Mouse (Mus musculus): Measurements from ENCODE around the gene Wdr83os. TPM values are rescaled to one million over a fixed set of nuclear protein-coding genes. Genes with fewer than 3 reads are reported as not detected.
A peak's percentile ranks its signal among the peaks of the same experiment; 100 is the strongest.

The Wdr83os gene
- polyA plus RNA-seq, 1 experiment: 166 TPM

DNA sequence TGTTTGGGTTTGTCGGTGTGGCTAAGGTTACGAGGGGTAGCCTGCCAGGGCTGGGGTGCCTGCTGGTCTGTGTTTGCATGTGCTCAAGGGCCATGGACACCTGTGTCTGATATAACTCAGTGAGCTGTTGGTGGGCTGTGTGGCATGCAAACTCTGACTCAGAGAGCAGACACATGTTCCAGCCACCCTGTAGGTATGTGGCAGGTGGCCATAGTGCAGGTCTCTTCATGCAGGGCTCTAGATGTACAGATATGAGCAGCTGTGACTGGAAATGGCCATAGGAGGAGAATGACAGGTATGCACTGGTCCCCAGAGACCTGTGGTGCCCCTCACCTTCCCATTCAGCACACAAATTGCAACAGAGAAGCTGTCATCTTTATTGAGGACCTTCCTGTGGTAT is 13.4 kb upstream of the Wdr83os start:
- Histone ChIP-seq H3ac (ENCODE audit: control insufficient read depth, insufficient read length) (no peak overlapping the region), H3K27me3 (ENCODE audit: control insufficient read depth, insufficient read depth, insufficient read length) (no peaks in the 10 kb centered on the region), H3K4me2 (ENCODE audit: low read depth) (no peak overlapping the region), H3K4me3 (no peak overlapping the region), H3K79me2 (ENCODE audit: control insufficient read depth, insufficient read depth) (no peaks in the 10 kb centered on the region), H3K36me3 (ENCODE audit: control insufficient read depth, insufficient read depth) (no peaks in the 10 kb centered on the region)
- TF ChIP-seq POLR2AphosphoS2 (IDR thresholded peaks at IDR 0.05; ENCODE audit: insufficient read length, low read depth) (peak; percentile 26), POLR2A (IDR thresholded peaks at IDR 0.05; ENCODE audit: insufficient read length, low read depth) (no peak)

DNA sequence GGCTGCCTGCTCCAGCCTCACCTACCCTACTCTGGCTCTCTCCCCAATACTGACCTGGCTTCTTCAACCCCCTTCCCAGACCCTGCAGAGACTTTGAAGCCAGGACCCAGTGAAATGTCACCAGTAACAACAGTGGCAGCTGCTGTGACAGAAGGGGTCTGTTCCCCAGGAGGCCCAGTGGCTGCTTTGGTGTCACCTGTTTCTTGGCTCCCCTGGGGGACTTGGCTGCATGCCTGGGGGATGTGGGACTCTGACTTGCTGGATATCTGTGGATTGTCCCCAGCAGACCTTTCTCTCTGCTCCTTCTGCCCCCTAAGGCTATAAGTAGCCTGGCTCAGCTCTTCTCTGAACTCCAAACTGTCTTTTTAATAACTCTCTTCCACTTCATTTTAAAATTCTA is 12.6 kb upstream of the Wdr83os start, which contains the start of gene Gm5741:
Gene Gm5741 (minus strand): TSS at position 1 of the 400 bp plus-strand sequence.
- no peaks in the 10 kb centered on the region for H3K36me3 ChIP-seq (ENCODE audit: control insufficient read depth, insufficient read depth)

DNA sequence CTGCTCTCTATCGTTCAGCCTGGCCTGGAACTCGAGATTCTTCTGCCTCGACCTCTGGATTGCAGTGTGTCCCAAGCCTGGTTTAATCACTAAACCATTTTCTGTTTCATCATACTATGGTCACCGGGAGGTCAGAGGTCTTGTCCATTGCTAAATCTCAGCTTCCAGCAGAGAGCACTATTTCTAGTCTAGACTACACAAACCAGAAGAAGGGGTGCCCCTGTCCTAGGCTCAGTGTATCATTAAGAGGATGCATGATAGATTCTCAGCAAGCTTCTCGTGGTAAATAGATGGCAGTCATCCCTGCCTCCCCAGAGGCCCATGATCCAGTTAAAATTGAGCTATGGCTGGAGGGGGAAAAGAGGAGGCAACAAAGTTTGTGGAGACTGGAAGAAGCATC is 9.5 kb upstream of the Wdr83os start:
- no peak for TF ChIP-seq E2F4 (IDR thresholded peaks at IDR 0.05; ENCODE audit: insufficient read depth)
- TF ChIP-seq REST (IDR thresholded peaks at IDR 0.05; ENCODE audit: insufficient read depth, insufficient read length): no peak
- TF ChIP-seq POLR2AphosphoS2 (IDR thresholded peaks at IDR 0.05; ENCODE audit: insufficient read length, low read depth): no peak
- TF ChIP-seq POLR2A (IDR thresholded peaks at IDR 0.05; ENCODE audit: insufficient read length, low read depth): no peak
- no peak for TF ChIP-seq TCF3 (IDR thresholded peaks at IDR 0.05; ENCODE audit: insufficient read length, low read depth)
- TF ChIP-seq MYOG (IDR thresholded peaks at IDR 0.05; ENCODE audit: control insufficient read depth in 1 of 3, insufficient read depth in 1 of 3, insufficient read length in 2 of 3, low read depth in 2 of 3): no peak
- no peak for TF ChIP-seq MYOD1 (IDR thresholded peaks at IDR 0.05; ENCODE audit: control insufficient read depth in 1 of 3, insufficient read length in 2 of 3, low read depth in 2 of 3)
- no peak for TF ChIP-seq CEBPB (IDR thresholded peaks at IDR 0.05; ENCODE audit: insufficient read depth, poor library complexity, severe bottlenecking)
- TF ChIP-seq SRF (IDR thresholded peaks at IDR 0.05; ENCODE audit: control insufficient read depth, insufficient read length, low read depth): no peak
- no peak for TF ChIP-seq MAX (IDR thresholded peaks at IDR 0.05; ENCODE audit: low read depth)
- no peak for TF ChIP-seq TCF12 (IDR thresholded peaks at IDR 0.05; ENCODE audit: insufficient read depth, poor library complexity, severe bottlenecking)
- no peak for TF ChIP-seq USF1 (IDR thresholded peaks at IDR 0.05; ENCODE audit: low read depth)
- Histone ChIP-seq H3ac (ENCODE audit: control insufficient read depth, insufficient read length) (peak overlapping the region; percentile 78), H3K36me3 (ENCODE audit: control insufficient read depth, insufficient read depth) (peaks cover 12% of the 10 kb centered on the region), H3K4me2 (ENCODE audit: low read depth) (peak overlapping the region; percentile 82), H3K79me2 (ENCODE audit: control insufficient read depth, insufficient read depth) (no peaks in the 10 kb centered on the region), H3K27me3 (ENCODE audit: control insufficient read depth, insufficient read depth, insufficient read length) (no peaks in the 10 kb centered on the region), H3K4me3 (peak overlapping the region; percentile 82)

More for the DNA sequence above, 12.6 kb upstream of the Wdr83os start, which contains the start of gene Gm5741:
- H3ac ChIP-seq (ENCODE audit: control insufficient read depth, insufficient read length): no peak within 1 kb of the TSS
- H3K27me3 ChIP-seq (ENCODE audit: control insufficient read depth, insufficient read depth, insufficient read length): no peaks in the 10 kb centered on the region
- no peaks in the 10 kb centered on the region for H3K79me2 ChIP-seq (ENCODE audit: control insufficient read depth, insufficient read depth)
- no peak within 1 kb of the TSS for H3K4me3 ChIP-seq
- no peak within 1 kb of the TSS for H3K4me2 ChIP-seq (ENCODE audit: low read depth)
- TF ChIP-seq POLR2AphosphoS2 (IDR thresholded peaks at IDR 0.05; ENCODE audit: insufficient read length, low read depth) (no peak), SRF (IDR thresholded peaks at IDR 0.05; ENCODE audit: control insufficient read depth, insufficient read length, low read depth) (no peak), POLR2A (IDR thresholded peaks at IDR 0.05; ENCODE audit: insufficient read length, low read depth) (no peak), TCF3 (IDR thresholded peaks at IDR 0.05; ENCODE audit: insufficient read length, low read depth) (no peak), TCF12 (IDR thresholded peaks at IDR 0.05; ENCODE audit: insufficient read depth, poor library complexity, severe bottlenecking) (no peak), MYOD1 (IDR thresholded peaks at IDR 0.05; ENCODE audit: control insufficient read depth in 1 of 3, insufficient read length in 2 of 3, low read depth in 2 of 3) (no peak), E2F4 (IDR thresholded peaks at IDR 0.05; ENCODE audit: insufficient read depth) (no peak), MYOG (IDR thresholded peaks at IDR 0.05; ENCODE audit: control insufficient read depth in 1 of 3, insufficient read depth in 1 of 3, insufficient read length in 2 of 3, low read depth in 2 of 3) (no peak), USF1 (IDR thresholded peaks at IDR 0.05; ENCODE audit: low read depth) (no peak), CEBPB (IDR thresholded peaks at IDR 0.05; ENCODE audit: insufficient read depth, poor library complexity, severe bottlenecking) (no peak), MAX (IDR thresholded peaks at IDR 0.05; ENCODE audit: low read depth) (no peak), REST (IDR thresholded peaks at IDR 0.05; ENCODE audit: insufficient read depth, insufficient read length) (no peak)

DNA sequence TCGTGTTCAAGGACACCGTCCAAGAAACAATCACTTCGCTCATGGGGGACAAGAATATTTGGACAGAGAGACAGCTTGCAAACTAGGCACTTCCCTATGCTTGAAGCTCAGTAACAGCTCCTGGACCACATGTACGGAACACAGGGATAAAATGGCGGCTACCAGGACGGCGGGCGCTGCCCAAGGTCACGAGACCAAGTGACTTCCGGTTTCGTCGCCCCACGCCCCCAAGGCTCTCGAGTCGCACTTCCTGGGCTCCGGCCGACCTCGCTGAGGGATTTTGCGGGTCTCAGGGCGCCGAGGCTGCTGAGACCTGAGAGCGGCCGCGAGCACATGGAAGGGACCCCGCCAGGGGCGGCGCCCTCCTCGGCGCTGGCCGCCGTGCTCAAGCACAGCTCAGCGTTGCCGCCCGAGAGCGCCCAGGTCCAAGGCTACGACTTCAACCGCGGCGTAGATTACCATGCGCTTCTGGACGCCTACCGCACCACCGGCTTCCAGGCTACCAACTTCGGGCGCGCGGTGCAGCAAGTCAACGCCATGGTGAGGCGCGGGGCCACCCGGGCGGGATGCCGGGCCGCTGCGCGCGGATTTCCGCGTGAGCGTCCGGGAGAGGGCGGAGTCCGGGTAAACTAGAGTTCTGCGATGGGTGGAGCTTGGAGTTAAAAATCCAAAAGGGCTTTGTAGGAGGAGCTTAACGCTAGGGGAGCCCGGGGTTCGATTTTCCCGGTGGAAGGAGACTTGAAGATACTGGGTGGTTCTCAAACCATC is 8.8 kb upstream of the Wdr83os start, which contains the start of gene Dhps:
Gene Dhps (plus strand): TSS at position 244 of the 768 bp plus-strand sequence.
- H3K4me3 ChIP-seq: peak within 1 kb of the TSS; percentile 82
- peaks cover 12% of the 10 kb centered on the region for H3K36me3 ChIP-seq (ENCODE audit: control insufficient read depth, insufficient read depth)
- peak within 1 kb of the TSS; percentile 78 for H3ac ChIP-seq (ENCODE audit: control insufficient read depth, insufficient read length)
- no peaks in the 10 kb centered on the region for H3K79me2 ChIP-seq (ENCODE audit: control insufficient read depth, insufficient read depth)
- H3K4me2 ChIP-seq (ENCODE audit: low read depth): peak within 1 kb of the TSS; percentile 95
- TF ChIP-seq TCF3 (IDR thresholded peaks at IDR 0.05; ENCODE audit: insufficient read length, low read depth) (no peak), USF1 (IDR thresholded peaks at IDR 0.05; ENCODE audit: low read depth) (peak; percentile 91), POLR2A (IDR thresholded peaks at IDR 0.05; ENCODE audit: insufficient read length, low read depth) (peak; percentile 61), SRF (IDR thresholded peaks at IDR 0.05; ENCODE audit: control insufficient read depth, insufficient read length, low read depth) (no peak), POLR2AphosphoS2 (IDR thresholded peaks at IDR 0.05; ENCODE audit: insufficient read length, low read depth) (peak; percentile 58)
- H3K27me3 ChIP-seq (ENCODE audit: control insufficient read depth, insufficient read depth, insufficient read length): no peaks in the 10 kb centered on the region

DNA sequence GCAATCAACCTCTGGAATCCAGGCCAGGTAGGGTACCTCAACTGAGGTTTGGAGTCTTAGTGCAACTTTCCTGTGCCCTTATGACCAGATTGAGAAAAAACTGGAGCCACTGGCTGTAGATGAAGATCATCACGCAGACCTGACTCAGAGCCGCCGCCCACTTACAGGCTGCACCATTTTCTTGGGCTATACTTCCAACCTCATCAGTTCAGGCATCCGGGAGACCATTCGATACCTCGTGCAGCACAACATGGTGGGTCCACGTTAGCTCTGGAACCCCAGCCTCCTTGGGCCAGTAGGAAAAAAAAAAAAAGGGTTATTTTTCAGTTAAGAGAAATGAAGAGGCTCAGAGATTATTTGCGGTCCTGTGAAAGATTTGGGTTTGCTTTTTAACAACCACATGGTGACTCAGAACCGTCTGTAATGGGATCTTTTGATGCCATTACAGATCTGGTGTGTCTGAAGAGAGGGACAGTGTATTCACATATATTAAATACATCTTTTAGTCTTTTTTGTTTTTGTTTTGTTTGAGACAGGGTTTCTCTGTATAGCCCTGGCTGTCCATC is 8.1 kb upstream of the Wdr83os start:
- H3K4me3 ChIP-seq: peak overlapping the region; percentile 82
- peak overlapping the region; percentile 95 for H3K4me2 ChIP-seq (ENCODE audit: low read depth)
- peak overlapping the region; percentile 78 for H3ac ChIP-seq (ENCODE audit: control insufficient read depth, insufficient read length)
- H3K36me3 ChIP-seq (ENCODE audit: control insufficient read depth, insufficient read depth): peaks cover 12% of the 10 kb centered on the region
- H3K27me3 ChIP-seq (ENCODE audit: control insufficient read depth, insufficient read depth, insufficient read length): no peaks in the 10 kb centered on the region
- TF ChIP-seq TCF3 (IDR thresholded peaks at IDR 0.05; ENCODE audit: insufficient read length, low read depth): no peak
- TF ChIP-seq MYOD1 (IDR thresholded peaks at IDR 0.05; ENCODE audit: control insufficient read depth in 1 of 3, insufficient read length in 2 of 3, low read depth in 2 of 3): no peak
- TF ChIP-seq REST (IDR thresholded peaks at IDR 0.05; ENCODE audit: insufficient read depth, insufficient read length): no peak
- no peak for TF ChIP-seq MYOG (IDR thresholded peaks at IDR 0.05; ENCODE audit: control insufficient read depth in 1 of 3, insufficient read depth in 1 of 3, insufficient read length in 2 of 3, low read depth in 2 of 3)
- no peak for TF ChIP-seq TCF12 (IDR thresholded peaks at IDR 0.05; ENCODE audit: insufficient read depth, poor library complexity, severe bottlenecking)
- TF ChIP-seq CEBPB (IDR thresholded peaks at IDR 0.05; ENCODE audit: insufficient read depth, poor library complexity, severe bottlenecking): no peak
- TF ChIP-seq E2F4 (IDR thresholded peaks at IDR 0.05; ENCODE audit: insufficient read depth): no peak
- no peak for TF ChIP-seq SRF (IDR thresholded peaks at IDR 0.05; ENCODE audit: control insufficient read depth, insufficient read length, low read depth)
- no peak for TF ChIP-seq USF1 (IDR thresholded peaks at IDR 0.05; ENCODE audit: low read depth)
- TF ChIP-seq MAX (IDR thresholded peaks at IDR 0.05; ENCODE audit: low read depth): no peak
- TF ChIP-seq POLR2A (IDR thresholded peaks at IDR 0.05; ENCODE audit: insufficient read length, low read depth): no peak
- no peak for TF ChIP-seq POLR2AphosphoS2 (IDR thresholded peaks at IDR 0.05; ENCODE audit: insufficient read length, low read depth)
- no peaks in the 10 kb centered on the region for H3K79me2 ChIP-seq (ENCODE audit: control insufficient read depth, insufficient read depth)
